Mouse (Mus musculus) adrenal gland, postnatal 25 days (tissue): ENCODE measurements at regions not wholly inside any gene's neighbourhood (a gene's known extent, or its start where the extent isn't known, plus 50 kb on each side); places are given as distances from the start of the nearest gene placed in this dataset.
A peak's percentile ranks its signal among the peaks of the same experiment; 100 is the strongest.

ENCODE experiments used
- DNase-seq: peaks from one replicate; pipeline ENCODE4 v3.0.0; 2021; ENCODE audit warnings: mixed read lengths

DNA sequence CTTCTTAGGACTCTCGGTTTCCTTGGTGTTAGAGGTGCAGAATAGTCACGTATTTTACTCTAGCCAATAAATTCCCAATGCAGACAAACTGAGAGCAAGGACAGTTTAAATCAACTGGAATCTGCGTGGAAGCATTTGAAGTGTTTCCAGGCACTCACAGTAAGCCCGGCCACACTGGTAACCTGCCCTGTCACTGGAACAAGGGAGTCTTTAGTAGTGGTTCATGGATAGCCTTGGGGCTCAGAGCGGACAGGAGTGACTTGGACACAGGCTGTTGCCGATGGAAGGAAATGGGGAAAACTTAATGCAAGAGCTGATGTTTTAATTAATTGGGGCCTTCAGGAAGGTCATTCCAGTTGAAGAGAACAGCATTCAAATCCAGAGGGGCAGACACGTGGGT lies 334.4 kb upstream of the Zfp637 start:
- no peak for DNase-seq

DNA sequence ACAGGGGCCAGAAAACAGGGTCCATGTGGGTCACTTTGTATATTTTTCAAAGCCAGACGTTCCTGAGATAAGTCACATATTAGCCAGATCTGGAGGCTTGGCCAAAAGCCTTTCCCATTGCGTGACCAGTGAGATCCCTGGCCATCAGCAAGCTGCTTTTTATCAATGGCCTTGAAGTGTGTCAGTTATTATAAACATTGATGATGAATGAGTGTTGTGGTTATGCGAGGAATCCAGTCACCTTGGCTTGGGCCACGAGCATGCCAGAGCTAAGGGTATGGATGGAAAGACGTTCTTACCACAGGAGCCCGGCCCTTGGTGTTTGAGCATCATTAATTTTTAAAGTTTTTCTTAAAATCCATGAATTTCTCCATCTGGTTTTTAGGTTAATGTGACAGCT lies 332.1 kb upstream of the Zfp637 start:
- DNase-seq = peak; percentile 9

DNA sequence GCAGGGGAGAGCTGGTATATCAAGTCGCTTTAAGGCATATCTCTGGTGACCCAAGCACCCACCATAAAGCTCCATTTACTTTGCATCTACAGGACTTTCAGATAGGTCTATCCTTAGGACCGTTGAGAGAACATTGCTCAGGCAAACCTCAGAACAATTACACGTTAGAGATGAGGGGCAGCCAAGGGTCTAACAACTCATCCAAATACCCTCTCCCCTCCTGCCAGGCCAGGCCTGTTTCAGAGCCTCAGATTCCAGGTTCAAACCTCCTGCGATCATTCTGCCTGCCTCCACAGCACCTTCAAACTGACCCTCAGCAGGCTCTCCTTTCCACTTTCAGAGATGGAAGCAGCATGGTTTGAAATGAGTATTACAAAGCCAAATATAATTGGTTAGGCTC lies 331.0 kb upstream of the Zfp637 start:
- no peak for DNase-seq

DNA sequence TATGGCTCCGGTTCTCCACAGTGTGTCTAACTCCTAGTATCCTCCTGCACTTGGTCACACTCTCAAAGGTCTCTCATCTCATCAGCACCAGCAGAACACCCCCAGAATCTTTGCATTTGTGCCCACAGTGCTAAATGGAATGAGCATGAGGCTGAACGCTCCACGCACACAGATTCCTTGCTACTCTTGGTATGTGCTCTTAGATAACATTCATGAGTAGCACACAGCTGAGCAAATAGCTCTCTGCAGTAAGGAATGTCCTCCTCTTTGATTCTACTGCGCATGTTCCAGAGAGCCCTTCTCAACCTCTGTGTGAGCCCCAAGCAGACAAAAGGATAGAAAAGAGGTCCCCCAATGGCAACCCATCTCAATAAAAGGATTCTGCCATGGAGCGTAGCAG lies 326.1 kb upstream of the Zfp637 start:
- no peak for DNase-seq

DNA sequence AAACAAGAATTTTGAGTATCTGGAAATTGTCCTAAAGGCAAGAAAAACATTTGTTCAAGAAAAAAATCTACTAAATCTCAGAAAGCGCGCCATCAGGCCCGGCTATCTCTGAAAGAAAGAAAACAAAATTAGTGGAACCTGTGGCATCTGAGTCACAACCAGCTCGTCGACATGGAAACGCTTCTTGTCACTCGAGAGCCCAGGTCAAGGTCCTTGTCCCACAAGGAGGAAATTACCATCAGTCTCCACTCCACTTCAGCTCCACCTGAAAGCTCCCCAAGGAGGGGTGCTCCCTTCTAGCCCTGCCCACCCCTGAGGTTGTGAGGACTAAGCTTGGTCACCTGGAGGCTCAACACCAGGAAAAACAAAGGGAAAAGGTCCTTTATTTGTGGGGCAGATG lies 324.1 kb upstream of the Zfp637 start:
- DNase-seq = no peak

DNA sequence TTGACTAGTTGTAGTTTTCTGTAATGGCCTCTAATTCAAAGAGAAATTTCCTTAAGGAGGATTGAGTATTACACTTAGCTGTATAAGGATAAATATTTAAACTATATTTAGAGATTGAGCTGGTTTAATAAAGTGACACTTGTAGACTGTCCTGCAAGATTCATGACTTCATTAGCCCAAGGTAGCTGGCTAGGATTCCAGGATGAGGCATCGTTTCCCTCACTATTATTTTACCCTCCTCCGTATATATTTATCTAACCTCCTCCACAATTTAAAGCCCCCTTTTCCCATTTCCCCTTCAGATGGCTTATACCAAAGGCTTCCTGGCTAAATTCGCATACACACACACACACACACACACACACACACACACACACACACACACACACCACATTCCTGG lies 322.0 kb upstream of the Zfp637 start:
- no peak for DNase-seq

DNA sequence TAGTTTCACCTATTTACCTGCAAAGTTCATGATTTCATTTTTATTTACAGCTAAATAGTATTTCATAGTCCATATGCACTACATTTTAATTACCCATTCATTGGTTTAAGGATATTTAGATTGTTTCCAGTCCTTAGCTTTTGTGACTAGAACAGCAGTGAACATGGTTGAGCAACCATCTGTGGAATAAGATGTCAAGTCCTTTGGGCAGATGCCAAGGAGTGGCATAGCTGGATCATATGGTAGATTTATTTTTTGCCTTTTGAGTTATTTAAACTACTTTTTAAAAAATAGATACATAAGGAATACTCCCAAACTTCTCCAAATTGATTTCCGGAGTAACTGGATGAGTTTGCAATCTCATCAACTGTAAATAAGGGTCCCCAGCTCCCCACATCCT lies 321.5 kb upstream of the Zfp637 start:
- DNase-seq = no peak

DNA sequence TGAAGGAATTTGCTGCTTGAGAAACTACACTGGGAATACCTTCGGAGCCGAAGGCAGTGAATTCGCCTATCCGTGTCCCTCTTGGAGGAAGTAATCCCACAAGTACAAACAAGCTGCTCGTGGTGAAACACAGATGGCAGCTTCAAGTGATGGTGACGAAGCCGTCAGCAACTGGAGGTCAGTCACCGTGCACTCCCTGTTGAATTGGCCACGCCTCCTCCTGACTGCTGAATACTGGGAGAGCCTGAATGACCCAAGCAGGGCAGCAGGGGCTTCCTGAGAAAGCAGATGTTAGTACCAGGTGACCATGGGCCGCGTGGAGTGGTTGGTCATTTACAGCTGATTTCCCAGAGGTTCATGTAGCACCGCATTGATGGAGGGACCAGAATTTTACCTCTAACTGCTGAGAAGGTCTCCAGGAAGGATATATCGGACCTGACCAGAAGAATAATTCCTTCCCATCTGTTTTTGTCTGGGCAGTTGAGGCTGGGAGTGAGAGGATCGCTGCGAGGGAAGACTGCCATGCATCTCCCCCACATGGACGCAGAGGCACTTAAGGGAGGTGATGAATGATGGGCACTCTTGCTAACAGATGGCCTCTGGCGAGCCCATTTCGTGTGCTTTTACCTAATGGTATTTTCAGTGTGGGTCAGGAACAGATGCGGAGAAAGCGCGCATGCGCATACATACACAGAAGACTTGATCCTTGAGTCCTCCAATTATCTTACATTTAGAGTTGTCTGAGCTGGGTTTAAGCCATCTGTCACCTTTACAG lies 314.6 kb upstream of the Zfp637 start:
- DNase-seq = no peak

DNA sequence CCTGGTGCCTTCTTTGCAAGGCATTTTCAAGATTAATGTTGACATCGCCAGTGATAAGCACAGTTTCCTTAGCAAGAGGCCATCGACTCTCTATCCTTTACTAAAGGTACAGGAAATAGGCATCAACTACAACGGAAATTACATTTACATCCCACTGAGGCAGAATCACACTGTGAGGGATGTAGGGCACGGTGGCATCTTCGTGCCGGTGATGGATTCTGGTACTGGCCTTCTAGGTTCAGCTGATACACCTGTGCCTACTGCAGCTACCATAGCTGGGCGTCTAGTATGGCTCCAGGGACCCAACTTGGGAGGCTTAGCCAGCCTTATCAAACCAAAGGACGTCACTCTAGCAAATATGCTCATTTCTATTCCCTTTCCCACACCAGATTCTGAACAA lies 313.5 kb upstream of the Zfp637 start:
- DNase-seq = no peak

DNA sequence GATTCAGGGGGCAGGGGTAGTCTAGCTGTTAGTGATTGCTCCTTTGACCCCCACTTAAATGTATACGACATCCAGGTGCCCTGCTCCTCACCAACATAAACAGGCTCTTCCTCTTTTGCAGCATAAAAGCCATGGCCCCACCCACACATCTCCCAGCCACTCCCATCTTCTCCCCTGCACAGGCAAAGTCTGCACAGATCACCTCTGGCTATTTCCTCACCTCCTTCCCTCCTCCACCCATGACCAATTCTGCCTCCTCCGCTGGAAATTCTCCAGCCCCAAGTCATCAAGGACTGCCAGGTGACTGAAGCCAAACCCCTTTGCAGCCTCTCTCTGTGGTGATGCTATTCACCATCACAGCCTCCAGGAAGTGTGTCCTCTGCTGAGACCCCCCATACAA lies 306.8 kb upstream of the Zfp637 start:
- DNase-seq = no peak

DNA sequence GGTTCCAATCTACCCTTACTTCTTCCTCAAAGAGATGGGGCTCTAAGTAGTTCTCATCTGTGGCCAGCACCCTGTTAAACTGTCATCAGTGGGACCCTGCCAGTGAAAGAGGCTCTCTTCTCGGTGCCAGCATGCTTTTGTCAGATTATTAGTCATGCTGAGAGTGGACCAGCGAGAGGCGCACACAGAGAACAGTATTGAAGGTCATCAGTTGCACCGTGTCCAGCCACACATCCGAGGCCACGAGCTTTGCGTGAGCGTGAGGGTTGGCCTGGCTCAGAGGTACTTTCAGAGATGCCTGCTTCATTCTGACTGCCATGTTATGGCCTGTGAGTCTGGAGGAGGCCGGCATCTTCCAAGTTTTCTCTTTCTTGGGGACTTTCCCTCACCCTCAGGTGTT lies 306.0 kb upstream of the Zfp637 start:
- peak; percentile 42 for DNase-seq

DNA sequence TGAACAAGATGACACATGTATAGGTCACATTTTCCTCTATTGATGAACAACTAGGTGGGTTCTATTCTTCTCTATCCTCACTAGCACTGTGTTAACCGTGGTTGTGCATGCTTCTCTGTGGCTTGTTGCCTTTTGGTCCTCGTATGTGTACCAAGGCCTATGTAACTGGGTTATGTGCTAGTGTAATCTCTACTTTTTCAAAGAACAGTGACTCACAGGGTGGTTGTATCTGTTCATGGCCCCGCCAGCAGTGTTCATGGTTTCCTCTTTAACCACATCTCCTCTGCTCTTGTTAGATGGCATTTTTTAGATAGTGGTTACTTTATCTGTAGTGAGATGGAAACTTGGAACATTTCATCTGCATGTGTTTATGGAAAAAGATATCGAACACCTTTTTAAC lies 304.9 kb upstream of the Zfp637 start:
- no peak for DNase-seq

DNA sequence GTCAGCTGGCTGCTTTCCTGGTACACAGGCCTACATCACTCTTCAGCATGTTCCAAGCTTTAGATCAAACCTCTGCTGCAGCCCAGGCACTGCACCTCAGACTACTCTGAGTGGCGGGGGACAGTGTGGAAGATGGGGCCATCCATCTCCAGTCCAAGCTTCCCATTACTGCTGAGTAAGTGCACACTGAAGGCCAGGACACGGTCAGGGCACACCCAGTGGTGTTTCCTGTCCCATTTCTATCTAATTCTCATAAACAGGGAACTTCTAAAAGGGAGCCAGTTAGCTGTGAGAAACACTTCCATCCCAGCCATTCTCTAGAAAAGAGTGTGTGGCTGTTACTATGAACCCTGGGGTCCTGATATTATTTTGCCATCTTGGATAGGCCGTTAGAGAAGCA lies 298.5 kb upstream of the Zfp637 start:
- DNase-seq = no peak

DNA sequence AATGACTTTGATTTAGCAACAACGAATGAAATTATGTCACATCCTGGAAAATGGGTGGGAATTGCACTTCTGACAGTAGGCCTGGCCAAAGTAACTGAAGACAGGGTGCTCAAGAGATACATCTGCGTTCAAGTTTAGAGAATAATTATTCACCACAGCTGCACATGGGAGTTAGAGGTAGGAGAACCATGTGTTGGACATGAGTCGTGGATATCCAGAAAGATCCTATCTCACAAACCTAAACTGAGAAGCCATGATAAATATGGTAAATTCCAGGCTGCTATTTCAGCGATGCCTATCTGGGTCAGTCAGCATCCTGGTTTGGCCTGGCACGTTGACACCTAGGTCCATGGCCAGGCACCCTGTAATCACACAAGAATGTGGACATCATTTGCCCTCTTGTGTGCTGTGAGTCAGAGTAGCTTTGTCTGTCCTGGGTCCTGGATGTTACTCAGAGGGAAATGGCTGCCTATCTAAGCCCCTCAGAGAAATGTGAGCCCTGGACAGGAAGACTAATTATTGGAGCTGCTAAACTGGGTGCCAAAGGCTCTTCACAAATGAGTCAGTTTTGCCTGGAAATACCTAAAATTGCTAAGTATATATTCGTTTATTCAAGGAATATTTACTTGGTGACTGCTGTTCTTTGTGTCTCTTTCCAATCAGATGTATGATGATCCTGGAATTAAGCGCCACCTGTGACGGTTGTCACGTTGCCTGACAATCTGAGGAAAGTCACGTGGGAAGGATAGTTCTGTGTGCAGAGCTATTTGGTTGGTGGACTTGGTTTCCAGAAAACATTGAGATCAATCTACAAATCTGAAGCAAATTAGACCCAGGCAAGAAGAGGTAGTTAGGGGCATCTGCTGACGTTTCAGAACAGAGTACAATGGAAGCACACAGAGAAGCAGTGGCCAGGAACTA lies 296.4 kb upstream of the Zfp637 start:
- DNase-seq = no peak

DNA sequence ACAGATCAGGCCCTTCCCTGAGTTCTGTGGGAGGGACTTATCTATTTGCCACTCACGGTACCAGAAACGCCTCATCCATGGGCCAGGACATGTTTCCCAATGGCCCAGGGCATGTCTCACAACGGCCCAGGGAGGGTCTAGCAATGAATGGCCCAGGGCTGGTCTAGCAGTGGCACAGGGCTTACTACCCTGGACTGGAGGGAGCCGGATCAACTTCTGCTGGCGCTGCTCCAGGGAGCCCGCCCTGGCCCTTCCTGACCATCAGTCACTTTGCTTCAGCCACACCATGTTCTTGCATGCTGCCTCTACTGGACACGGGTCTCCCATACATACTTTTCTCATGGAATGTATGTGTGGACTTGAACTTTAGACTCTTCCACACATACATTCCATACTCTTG lies 290.1 kb upstream of the Zfp637 start:
- no peak for DNase-seq

DNA sequence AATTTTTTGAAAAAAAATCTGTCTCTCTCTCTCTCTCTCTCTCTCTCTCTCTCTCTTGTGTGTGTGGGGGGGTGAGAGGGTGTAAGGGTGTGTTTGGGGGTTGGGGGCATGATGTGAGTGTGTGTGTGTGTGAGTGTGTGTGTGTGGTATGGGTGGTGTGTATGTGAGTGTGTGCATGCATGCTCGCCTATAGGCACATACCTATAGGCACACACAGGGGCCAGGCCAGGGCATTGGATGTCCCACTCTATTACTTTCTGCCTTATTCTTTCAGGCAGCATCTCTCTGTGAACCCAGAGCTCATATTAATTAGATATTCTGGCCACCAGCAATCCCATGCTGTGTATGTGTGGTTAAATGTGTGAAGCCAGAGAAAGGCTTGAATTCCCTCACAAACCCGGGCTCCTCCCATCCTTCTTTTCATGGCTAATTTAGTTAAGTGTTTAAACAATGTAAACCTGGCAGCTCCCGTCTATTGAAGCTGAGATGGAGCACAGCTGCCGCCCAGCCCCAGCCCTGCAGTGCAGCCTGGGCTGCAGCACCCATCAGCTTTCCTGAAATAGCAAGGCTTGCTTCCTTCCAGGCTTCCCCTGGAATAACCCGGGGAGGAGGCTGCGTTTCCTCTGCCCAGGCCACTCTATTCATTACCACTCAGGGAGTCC lies 288.8 kb upstream of the Zfp637 start:
- no peak for DNase-seq

DNA sequence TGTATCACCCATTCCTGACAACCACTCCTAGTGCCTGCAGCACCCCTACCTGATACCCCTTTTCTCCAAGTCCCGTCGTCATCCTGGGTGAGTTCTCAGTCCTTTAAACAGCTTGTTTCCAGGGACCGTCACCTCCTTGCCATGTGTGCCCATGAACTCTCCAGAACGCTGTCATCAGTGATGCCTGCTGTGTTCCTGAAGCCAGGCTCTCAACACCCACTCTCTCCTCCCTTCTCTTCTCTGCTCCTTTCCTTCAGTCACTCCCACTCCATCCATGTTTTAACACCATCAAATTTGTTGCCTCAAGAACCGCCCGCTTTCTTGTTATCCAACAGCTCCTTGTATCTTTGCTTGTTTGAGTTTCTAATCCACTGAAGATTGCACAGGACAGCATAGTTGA lies 277.8 kb upstream of the Zfp637 start:
- no peak for DNase-seq

DNA sequence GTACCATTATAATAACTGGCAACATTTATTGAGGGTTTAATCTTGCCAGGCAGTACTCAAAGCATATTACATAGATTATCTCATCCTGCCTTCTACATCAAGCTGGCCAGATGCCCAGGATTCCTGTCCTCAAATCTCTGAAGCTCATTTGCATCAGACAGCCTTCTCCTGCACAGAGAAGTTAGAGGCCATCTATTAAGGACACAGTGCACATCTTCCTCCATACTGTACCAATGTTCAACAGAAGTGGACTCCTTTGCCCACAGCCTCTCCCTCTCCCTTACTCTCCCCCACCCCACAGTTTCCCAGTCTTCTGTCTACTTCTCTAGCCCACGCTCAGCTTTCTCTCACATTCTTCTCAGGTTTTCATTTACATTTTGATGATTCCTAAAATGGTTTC lies 277.3 kb upstream of the Zfp637 start:
- no peak for DNase-seq

DNA sequence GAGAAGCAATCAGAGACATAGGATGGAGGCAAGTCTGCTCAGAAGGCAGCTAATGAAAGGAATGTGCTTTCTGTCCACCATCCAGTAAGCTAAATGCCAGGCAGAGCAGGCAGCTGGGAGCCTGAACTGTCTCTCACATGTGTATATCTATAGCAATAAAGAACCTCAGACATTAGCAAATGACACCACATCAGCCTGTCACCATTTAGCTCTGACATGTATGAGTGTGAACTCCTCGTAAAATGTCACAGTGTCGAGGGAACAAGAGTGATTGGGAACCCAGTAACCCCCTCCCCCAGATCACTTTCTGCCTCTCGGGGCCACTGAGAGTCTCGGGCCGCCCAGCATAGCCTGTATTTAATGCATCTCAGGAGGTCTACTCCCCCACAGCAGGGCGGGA lies 274.2 kb upstream of the Zfp637 start:
- DNase-seq = no peak

DNA sequence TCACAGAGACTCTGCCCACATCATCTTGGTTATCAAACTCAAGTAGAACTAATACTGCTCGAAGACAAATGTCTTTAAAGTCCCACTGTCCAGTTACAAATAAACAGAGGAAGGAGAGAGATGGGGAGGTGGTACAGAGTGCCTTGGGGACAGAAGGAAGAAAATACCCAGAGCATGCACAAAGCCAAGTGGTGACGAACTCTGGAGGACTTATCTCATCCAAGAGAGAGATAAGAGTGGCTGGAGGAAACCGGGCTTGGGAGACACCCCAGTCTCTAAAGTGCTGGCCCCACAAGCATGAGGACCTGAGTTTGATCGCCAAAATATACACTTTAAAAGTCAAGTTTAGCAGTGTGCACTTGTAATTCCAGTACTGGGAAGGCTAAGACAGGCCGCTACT lies 273.3 kb upstream of the Zfp637 start:
- DNase-seq = no peak

DNA sequence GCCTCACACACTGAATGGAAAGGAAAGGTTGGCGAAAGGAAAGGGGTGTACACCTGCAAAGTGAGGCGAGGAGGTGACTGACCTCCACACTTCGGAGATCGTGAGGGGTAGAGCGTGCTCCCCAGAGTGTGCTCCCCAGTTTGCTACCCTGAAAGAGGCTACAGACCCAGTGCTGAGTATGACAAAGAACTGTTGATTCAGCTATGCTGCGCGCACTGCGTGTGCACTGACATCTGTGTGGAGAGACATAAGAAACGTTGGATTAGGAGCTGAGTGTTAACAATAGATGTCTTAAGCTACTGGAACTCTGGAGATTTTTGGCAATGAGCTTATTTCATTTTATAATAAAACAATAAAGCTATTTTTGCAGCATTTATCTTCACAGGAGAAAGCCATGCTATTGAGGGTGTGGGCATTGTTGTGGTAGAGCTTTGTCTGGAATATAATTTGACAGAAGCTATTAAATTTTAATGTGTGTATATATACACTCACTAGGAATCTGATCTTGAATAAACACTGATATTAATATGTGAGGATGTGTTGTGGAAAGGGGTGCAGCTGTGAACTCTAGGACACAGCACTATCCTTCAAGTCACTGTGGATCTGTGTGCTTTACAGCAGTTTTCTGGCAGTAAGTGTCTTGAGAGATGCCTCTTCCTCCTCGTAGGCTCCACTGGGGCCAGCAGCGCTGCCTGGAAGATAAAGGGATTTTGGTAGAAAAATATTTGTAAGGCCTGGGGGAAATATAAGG lies 271.2 kb upstream of the Zfp637 start:
- no peak for DNase-seq

DNA sequence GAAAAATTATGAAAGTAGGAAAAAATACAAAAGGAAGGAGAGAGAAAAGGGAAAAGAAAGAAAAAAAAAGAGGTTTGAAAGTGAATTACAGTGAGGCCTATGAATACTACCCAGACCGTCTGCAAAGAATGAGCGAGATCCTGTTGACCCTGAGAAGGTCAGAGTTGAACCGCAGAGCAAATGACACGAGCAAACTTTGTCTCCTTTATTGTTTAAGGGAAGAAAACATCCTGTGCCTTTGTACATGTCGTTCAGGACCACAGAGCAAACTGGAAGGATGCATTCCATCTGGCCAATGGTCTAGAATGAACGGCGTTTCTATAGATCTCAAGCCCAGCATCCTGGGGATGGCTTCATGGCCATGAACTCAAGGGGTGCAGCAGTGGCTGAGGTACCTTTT lies 270.6 kb upstream of the Zfp637 start:
- no peak for DNase-seq

DNA sequence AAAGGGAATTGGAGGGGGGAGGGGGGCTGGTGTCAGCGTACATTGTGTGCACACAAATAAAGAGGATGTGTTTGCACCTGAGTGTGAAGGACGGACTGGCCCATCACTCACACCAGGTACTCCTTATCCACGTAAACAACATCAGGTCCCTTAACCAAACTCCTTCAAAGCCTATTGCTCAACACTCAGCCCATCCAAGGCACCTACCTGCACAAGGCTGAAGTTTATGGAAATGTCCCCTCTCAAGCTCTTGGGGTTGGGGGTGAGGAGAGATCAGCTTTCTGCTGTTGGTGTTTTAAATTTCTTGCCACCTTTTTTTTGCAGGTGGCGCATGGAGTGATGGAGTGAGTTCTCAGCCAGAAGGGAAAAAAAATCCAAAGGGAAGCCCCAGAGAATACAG lies 270.2 kb upstream of the Zfp637 start:
- DNase-seq = no peak
